Mouse (Mus musculus): ENCODE measurements around the gene Sf3a3.

Gene Sf3a3

GRCm38 (mm10) chr4:124738783-124739182 lies 24.2 kb downstream of the Sf3a3 start:
- DNase-seq (ENCODE audit: low spot score) = no peak

- peak; percentile 65 for DNase-seq (ENCODE audit: low spot score)
These were observed 27.1 kb downstream of the Sf3a3 start, which contains the start of gene Inpp5b for GRCm38 (mm10) chr4:124741376-124742343. Gene Inpp5b (plus strand): TSS chr4:124741850.

- no peak for DNase-seq (ENCODE audit: low spot score)
These were observed 28.3 kb downstream of the Sf3a3 start for GRCm38 (mm10) chr4:124742839-124743238.

- DNase-seq (ENCODE audit: low spot score) = no peak
These were observed 32.0 kb downstream of the Sf3a3 start for GRCm38 (mm10) chr4:124746577-124746976.

GRCm38 (mm10) chr4:124747851-124748250 lies 33.3 kb downstream of the Sf3a3 start:
- DNase-seq (ENCODE audit: low spot score) = no peak

- DNase-seq (ENCODE audit: low spot score) = peak; percentile 97
These were observed 37.0 kb downstream of the Sf3a3 start for GRCm38 (mm10) chr4:124751300-124752250.

- no peak for DNase-seq (ENCODE audit: low spot score)
These were observed 38.0 kb downstream of the Sf3a3 start for GRCm38 (mm10) chr4:124752281-124753199.

- DNase-seq (ENCODE audit: low spot score) = no peak
These were observed 41.0 kb downstream of the Sf3a3 start for GRCm38 (mm10) chr4:124755526-124755925.

- no peak for DNase-seq (ENCODE audit: low spot score)
These were observed 44.8 kb downstream of the Sf3a3 start for GRCm38 (mm10) chr4:124759305-124759811.

- DNase-seq (ENCODE audit: low spot score) = no peak
These were observed 46.6 kb downstream of the Sf3a3 start for GRCm38 (mm10) chr4:124761201-124761600.

GRCm38 (mm10) chr4:124762858-124763452 lies 48.4 kb downstream of the Sf3a3 start:
- no peak for DNase-seq (ENCODE audit: low spot score)

- DNase-seq (ENCODE audit: low spot score) = no peak
These were observed 51.4 kb downstream of the Sf3a3 start for GRCm38 (mm10) chr4:124765802-124766565.

GRCm38 (mm10) chr4:124766566-124766940 lies 52.0 kb downstream of the Sf3a3 start:
- DNase-seq (ENCODE audit: low spot score) = no peak

- no peak for DNase-seq (ENCODE audit: low spot score)
These were observed 54.5 kb downstream of the Sf3a3 start for GRCm38 (mm10) chr4:124768963-124769591.

GRCm38 (mm10) chr4:124770624-124771023 lies 56.0 kb downstream of the Sf3a3 start:
- no peak for DNase-seq (ENCODE audit: low spot score)

- no peak for DNase-seq (ENCODE audit: low spot score)
These were observed 57.5 kb downstream of the Sf3a3 start for GRCm38 (mm10) chr4:124772125-124772524.

GRCm38 (mm10) chr4:124773449-124773848 lies 58.9 kb downstream of the Sf3a3 start:
- no peak for DNase-seq (ENCODE audit: low spot score)

GRCm38 (mm10) chr4:124773995-124774394 lies 59.4 kb downstream of the Sf3a3 start:
- no peak for DNase-seq (ENCODE audit: low spot score)

- no peak for DNase-seq (ENCODE audit: low spot score)
These were observed 59.9 kb downstream of the Sf3a3 start for GRCm38 (mm10) chr4:124774429-124774828.

Data from ovary, postnatal 14 days (tissue).